Mouse (Mus musculus): Measurements from ENCODE around the gene Phf19. TPM values are rescaled to one million over a fixed set of nuclear protein-coding genes. Genes with fewer than 3 reads are reported as not detected.

The Phf19 gene
- polyA plus RNA-seq, 1 experiment: 1.4 TPM

GRCm38 (mm10) chr2:34904849-34905542, 8.8 kb downstream of the Phf19 start:
- peak overlapping the region; percentile 64 for H3K27ac ChIP-seq (ENCODE audit: insufficient read depth, low read depth, low read length)
- TF ChIP-seq POLR2A (IDR thresholded peaks at IDR 0.05; ENCODE audit: low read depth, low read length): no peak
- no peak for TF ChIP-seq CTCF (IDR thresholded peaks at IDR 0.05; ENCODE audit: extremely low read depth, insufficient read length, insufficient replicate concordance, low read depth, low read length)
- under 1% methylated on average over 34 of the region's 34 CpGs for WGBS
- H3K27me3 ChIP-seq (ENCODE audit: control insufficient read depth, insufficient read depth, low read length): no peaks in the 10 kb centered on the region
- no peaks in the 10 kb centered on the region for H3K36me3 ChIP-seq (ENCODE audit: control insufficient read depth, insufficient read depth, low read length)
- peaks cover 13% of the 10 kb centered on the region for H3K4me1 ChIP-seq (ENCODE audit: control insufficient read depth, insufficient read depth, insufficient read length, low read length)
- H3K4me3 ChIP-seq (ENCODE audit: low read depth, low read length): peak overlapping the region; percentile 67

- Histone ChIP-seq H3K27me3 (ENCODE audit: control insufficient read depth, insufficient read depth, low read length) (no peaks in the 10 kb centered on the region), H3K36me3 (ENCODE audit: control insufficient read depth, insufficient read depth, low read length) (no peaks in the 10 kb centered on the region), H3K4me3 (ENCODE audit: low read depth, low read length) (no peak overlapping the region), H3K27ac (ENCODE audit: insufficient read depth, low read depth, low read length) (no peak overlapping the region), H3K4me1 (ENCODE audit: control insufficient read depth, insufficient read depth, insufficient read length, low read length) (peaks cover 13% of the 10 kb centered on the region)
- 83% methylated on average over 4 of the region's 4 CpGs for WGBS
- TF ChIP-seq CTCF (IDR thresholded peaks at IDR 0.05; ENCODE audit: extremely low read depth, insufficient read length, insufficient replicate concordance, low read depth, low read length) (no peak), POLR2A (IDR thresholded peaks at IDR 0.05; ENCODE audit: low read depth, low read length) (no peak)
These were observed 10.0 kb downstream of the Phf19 start for GRCm38 (mm10) chr2:34903652-34904405.

GRCm38 (mm10) chr2:34903191-34903590, 10.6 kb downstream of the Phf19 start:
- H3K4me3 ChIP-seq (ENCODE audit: low read depth, low read length): no peak overlapping the region
- WGBS: 92% methylated on average over 7 of the region's 7 CpGs
- H3K27me3 ChIP-seq (ENCODE audit: control insufficient read depth, insufficient read depth, low read length): no peaks in the 10 kb centered on the region
- no peak overlapping the region for H3K27ac ChIP-seq (ENCODE audit: insufficient read depth, low read depth, low read length)
- peaks cover 13% of the 10 kb centered on the region for H3K4me1 ChIP-seq (ENCODE audit: control insufficient read depth, insufficient read depth, insufficient read length, low read length)
- no peaks in the 10 kb centered on the region for H3K36me3 ChIP-seq (ENCODE audit: control insufficient read depth, insufficient read depth, low read length)
- no peak for TF ChIP-seq CTCF (IDR thresholded peaks at IDR 0.05; ENCODE audit: extremely low read depth, insufficient read length, insufficient replicate concordance, low read depth, low read length)
- no peak for TF ChIP-seq POLR2A (IDR thresholded peaks at IDR 0.05; ENCODE audit: low read depth, low read length)

GRCm38 (mm10) chr2:34902731-34903130, 11.1 kb downstream of the Phf19 start:
- no peak overlapping the region for H3K4me3 ChIP-seq (ENCODE audit: low read depth, low read length)
- WGBS: 71% methylated on average over 6 of the region's 6 CpGs
- no peaks in the 10 kb centered on the region for H3K36me3 ChIP-seq (ENCODE audit: control insufficient read depth, insufficient read depth, low read length)
- no peaks in the 10 kb centered on the region for H3K27me3 ChIP-seq (ENCODE audit: control insufficient read depth, insufficient read depth, low read length)
- no peak overlapping the region for H3K27ac ChIP-seq (ENCODE audit: insufficient read depth, low read depth, low read length)
- H3K4me1 ChIP-seq (ENCODE audit: control insufficient read depth, insufficient read depth, insufficient read length, low read length): peaks cover 13% of the 10 kb centered on the region
- TF ChIP-seq CTCF (IDR thresholded peaks at IDR 0.05; ENCODE audit: extremely low read depth, insufficient read length, insufficient replicate concordance, low read depth, low read length) (no peak), POLR2A (IDR thresholded peaks at IDR 0.05; ENCODE audit: low read depth, low read length) (no peak)

- no peaks in the 10 kb centered on the region for H3K27me3 ChIP-seq (ENCODE audit: control insufficient read depth, insufficient read depth, low read length)
- 82% methylated on average over 4 of the region's 4 CpGs for WGBS
- H3K4me3 ChIP-seq (ENCODE audit: low read depth, low read length): no peak overlapping the region
- H3K36me3 ChIP-seq (ENCODE audit: control insufficient read depth, insufficient read depth, low read length): no peaks in the 10 kb centered on the region
- TF ChIP-seq POLR2A (IDR thresholded peaks at IDR 0.05; ENCODE audit: low read depth, low read length) (no peak), CTCF (IDR thresholded peaks at IDR 0.05; ENCODE audit: extremely low read depth, insufficient read length, insufficient replicate concordance, low read depth, low read length) (no peak)
- H3K27ac ChIP-seq (ENCODE audit: insufficient read depth, low read depth, low read length): no peak overlapping the region
- peaks cover 13% of the 10 kb centered on the region for H3K4me1 ChIP-seq (ENCODE audit: control insufficient read depth, insufficient read depth, insufficient read length, low read length)
These were observed 12.1 kb downstream of the Phf19 start for GRCm38 (mm10) chr2:34901726-34902125.

GRCm38 (mm10) chr2:34900412-34900811, 13.4 kb downstream of the Phf19 start:
- Histone ChIP-seq H3K36me3 (ENCODE audit: control insufficient read depth, insufficient read depth, low read length) (no peaks in the 10 kb centered on the region), H3K4me1 (ENCODE audit: control insufficient read depth, insufficient read depth, insufficient read length, low read length) (peaks cover 12% of the 10 kb centered on the region), H3K27me3 (ENCODE audit: control insufficient read depth, insufficient read depth, low read length) (no peaks in the 10 kb centered on the region), H3K27ac (ENCODE audit: insufficient read depth, low read depth, low read length) (no peak overlapping the region), H3K4me3 (ENCODE audit: low read depth, low read length) (no peak overlapping the region)
- TF ChIP-seq POLR2A (IDR thresholded peaks at IDR 0.05; ENCODE audit: low read depth, low read length): no peak
- TF ChIP-seq CTCF (IDR thresholded peaks at IDR 0.05; ENCODE audit: extremely low read depth, insufficient read length, insufficient replicate concordance, low read depth, low read length): no peak
- 42% methylated on average over 1 of the region's 1 CpGs for WGBS

GRCm38 (mm10) chr2:34899682-34900081, 14.1 kb downstream of the Phf19 start:
- WGBS: 84% methylated on average over 11 of the region's 11 CpGs

More at GRCm38 (mm10) chr2:34899682-34900081, 14.1 kb downstream of the Phf19 start:
- Histone ChIP-seq H3K4me3 (ENCODE audit: low read depth, low read length) (no peak overlapping the region), H3K36me3 (ENCODE audit: control insufficient read depth, insufficient read depth, low read length) (no peaks in the 10 kb centered on the region), H3K4me1 (ENCODE audit: control insufficient read depth, insufficient read depth, insufficient read length, low read length) (peaks cover 11% of the 10 kb centered on the region; the same call in 1 of the 2 replicates), H3K27me3 (ENCODE audit: control insufficient read depth, insufficient read depth, low read length) (no peaks in the 10 kb centered on the region), H3K27ac (ENCODE audit: insufficient read depth, low read depth, low read length) (no peak overlapping the region)
- no peak for TF ChIP-seq POLR2A (IDR thresholded peaks at IDR 0.05; ENCODE audit: low read depth, low read length)
- TF ChIP-seq CTCF (IDR thresholded peaks at IDR 0.05; ENCODE audit: extremely low read depth, insufficient read length, insufficient replicate concordance, low read depth, low read length): no peak

Data from small intestine, adult 2 months (tissue).